Mouse (Mus musculus) ovary, postnatal 36 days (tissue): Measurements from ENCODE around the gene Hlx.
A peak's percentile ranks its signal among the peaks of the same experiment; 100 is the strongest.

ENCODE experiments used
- DNase-seq: peaks from one replicate; pipeline ENCODE4 v3.0.0; 2022; ENCODE audit warnings: low spot score, mixed read lengths

Gene Hlx

GRCm38 (mm10) chr1:184732556-184733049, at the start of gene Hlx:
Gene Hlx, minus strand, starts transcription at chr1:184732619.
- peak; percentile 31 for DNase-seq

DNA sequence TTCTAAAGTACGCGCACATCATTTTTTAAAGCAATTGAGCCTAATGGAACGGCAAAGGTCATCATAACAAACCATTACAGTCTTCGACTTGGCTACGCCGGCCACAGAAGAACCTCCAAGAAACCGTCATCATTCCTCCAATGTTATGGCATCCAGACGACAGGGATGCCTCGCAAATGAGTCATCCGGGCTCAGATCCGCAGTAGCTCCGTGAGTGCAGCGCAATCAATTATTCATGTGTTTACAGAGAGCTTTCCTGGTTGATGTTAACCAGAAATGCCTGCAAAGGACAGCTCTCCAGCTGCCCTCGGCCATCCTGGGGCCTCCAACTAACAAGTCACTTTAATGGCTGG, 49.7 kb upstream of the Hlx start:
- no peak for DNase-seq

GRCm38 (mm10) chr1:184781286-184782160, 49.1 kb upstream of the Hlx start:
- DNase-seq = no peak

DNA sequence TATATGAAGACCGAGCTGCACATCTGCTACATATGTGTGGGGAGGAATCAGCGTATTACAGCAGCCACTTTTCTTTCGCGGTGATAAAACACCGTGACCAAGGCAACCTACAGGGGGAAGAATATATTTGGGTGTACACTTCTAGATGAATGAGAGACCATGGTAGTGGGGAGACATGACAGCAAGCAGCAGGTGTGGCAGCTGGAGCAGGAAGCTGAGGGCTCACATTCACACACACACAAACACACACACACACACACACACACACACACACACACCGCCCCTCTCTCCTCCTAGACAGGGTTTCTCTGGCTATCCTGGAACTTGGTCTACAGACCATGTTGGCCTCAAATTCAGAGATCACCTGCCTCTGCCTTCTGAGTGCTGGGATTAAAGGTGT, 45.7 kb upstream of the Hlx start:
- no peak for DNase-seq

- DNase-seq = no peak
These were observed 44.8 kb upstream of the Hlx start for GRCm38 (mm10) chr1:184777061-184777795.

DNA sequence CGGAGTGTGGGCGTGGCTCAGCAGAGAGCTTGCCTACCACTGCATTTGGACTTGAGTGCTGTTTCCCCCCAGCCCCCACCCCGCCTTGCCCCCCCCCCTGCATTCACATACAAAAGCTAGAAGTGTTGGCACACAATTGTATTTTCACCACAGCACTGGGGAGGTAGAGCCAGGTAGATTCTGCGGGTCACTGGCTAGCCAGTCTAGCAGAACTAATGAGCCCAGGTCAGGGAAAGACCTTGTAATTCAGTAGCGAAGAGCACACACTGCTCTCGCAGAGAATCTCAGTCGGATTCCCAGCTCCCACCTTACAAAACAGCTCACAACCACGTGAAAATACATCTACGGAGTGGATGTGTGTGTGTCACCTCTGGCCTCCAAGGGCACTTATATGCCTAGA, 42.9 kb upstream of the Hlx start:
- no peak for DNase-seq

- DNase-seq = no peak
These were observed 39.5 kb upstream of the Hlx start for GRCm38 (mm10) chr1:184771891-184772249.

DNA sequence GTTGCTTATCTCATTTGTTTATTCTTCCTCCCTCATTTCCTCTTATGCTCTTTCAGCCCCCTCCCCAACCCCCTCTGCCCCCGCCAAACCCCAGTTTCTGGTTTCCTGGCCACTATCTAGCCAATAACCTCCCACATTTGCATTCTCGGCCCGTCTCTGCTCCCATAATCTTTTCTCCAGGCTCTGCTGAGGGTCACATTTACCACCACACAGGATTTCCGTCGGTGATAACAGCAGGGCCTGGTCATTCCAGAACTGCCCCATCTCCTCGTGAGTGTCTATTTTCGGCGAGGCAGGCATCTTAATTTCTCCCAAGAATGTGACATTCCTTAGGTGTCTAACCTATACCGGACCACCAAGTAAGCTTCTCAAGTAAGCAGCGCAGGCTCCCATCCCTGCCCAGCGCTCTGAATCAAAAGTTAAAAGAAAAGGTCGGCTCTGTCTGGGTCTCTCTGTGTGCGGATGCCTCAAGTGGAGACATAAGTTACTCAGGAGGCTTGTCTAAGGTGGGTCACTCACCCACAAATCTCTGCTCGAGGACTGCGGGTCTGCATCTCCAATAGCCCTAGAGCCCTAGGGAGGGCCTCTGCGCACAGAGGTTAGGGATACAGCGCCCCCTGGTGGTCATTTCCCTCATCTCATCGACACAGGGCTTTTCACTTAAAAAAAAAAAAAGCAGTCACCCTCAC, 38.9 kb upstream of the Hlx start:
- DNase-seq = peak; percentile 73

- DNase-seq = no peak
These were observed 31.4 kb upstream of the Hlx start for GRCm38 (mm10) chr1:184763866-184764265.

DNA sequence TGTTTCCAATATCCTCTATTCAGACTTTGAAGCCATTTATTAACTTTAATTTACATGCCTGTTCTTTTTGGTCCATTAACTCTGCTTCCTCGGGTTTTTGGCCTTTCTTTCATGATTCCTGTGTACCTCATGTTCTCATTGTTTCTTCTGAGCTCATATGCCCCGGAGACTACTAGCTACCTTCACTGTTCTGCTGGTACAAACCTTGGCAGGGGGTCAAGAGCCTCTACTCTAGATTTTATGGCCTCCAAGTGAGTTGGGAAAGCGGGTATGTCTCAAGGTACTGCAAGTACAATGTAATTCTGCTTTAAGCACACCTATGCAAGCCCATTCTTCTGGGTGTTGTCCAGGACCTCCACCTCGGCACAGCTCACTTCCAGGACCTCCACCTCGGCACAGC, 30.5 kb upstream of the Hlx start:
- DNase-seq = no peak

- DNase-seq = no peak
These were observed 29.6 kb upstream of the Hlx start for GRCm38 (mm10) chr1:184761988-184762387.

DNA sequence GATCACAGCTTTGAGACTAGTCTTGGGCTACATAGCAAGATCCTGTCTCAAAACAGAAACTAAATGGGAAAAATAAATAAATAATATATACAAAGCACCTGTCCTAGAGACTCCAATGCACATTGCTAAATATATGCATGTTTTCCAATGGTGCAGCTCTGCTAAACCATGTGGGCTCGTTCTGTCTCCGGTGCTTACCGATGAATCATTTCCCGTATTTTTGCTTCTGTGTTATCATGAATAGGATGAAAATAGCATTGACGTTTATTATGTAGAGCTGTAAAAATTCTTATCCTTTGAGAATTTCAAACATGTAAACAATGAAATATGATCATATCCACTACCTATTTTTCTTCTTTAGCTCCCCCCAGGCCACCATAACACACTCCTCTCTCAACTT, 20.3 kb upstream of the Hlx start:
- no peak for DNase-seq

DNA sequence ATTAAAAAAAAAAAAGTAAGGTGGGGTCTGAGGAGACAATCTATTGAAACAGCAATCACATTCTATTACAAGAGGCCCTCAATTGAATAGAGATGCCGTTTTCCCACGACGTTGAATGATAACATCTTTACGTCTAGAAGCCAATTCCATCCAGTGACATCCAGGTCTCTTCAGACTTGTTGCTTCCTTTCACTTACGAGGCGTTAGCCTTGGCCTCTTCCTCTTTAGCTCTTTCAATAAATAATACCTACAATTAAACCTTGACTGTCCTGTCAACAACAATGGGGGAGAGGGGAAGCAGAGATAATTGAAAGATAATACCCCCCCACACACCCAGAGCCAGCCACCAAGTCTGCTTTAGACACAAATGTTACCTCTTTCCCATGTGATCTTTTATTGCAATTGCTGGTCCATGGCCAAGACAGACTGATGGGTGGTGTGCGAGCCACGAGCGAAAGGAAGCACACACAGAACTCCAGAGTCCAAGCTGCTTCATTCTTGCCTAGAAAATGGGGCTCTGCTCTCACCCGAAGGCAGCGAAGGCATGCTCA, 17.8 kb upstream of the Hlx start:
- DNase-seq = no peak

DNA sequence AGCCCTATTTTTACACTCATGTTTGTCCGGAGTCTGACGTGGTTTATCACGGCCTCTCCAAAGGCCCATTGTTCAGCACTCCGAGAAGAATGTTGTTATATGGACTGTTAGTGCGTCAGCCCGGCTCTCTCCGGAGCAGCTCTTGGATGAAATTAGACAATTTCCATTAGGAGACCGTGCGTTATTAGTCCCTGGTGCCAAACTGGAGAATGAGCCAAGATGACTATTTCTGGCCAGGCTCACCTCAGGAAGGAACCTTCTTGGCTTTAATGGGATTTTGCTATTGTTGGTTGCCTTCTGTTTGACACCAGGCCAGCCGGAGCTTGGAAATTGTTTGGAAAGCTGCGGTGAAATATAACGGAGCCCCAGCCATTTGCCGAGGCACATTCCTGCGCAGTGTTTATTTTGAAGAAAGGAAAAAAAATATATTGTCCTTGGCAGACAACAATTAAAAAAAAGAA, 16.3 kb upstream of the Hlx start:
- DNase-seq = no peak

- peak; percentile 43 for DNase-seq
These were observed 5.6 kb upstream of the Hlx start for GRCm38 (mm10) chr1:184737876-184738479.

- no peak for DNase-seq
These were observed 4.8 kb upstream of the Hlx start for GRCm38 (mm10) chr1:184737228-184737627.

DNA sequence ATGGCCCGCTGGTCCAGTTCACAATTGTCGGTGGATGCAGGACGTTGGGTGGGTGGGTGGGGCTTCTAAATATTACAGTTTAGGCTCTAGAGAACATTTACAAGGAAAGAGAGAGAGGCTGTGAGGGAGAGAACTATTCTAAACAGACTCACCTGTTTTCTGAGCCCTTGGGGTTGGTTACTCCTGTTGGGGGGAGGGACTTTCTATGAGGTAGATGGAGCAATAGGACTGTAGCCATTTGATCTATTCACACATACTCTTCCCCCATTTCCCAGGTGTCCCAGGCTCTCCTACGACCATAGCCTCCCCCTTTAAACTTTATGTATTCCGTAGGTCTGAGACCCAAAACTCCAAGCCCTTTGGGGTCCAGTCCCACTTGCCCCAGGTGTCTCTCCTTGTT, 3.8 kb upstream of the Hlx start:
- no peak for DNase-seq

GRCm38 (mm10) chr1:184734991-184735920, 2.8 kb upstream of the Hlx start:
- no peak for DNase-seq

- DNase-seq = no peak
These were observed 1.8 kb upstream of the Hlx start for GRCm38 (mm10) chr1:184734067-184734830.
